Mouse (Mus musculus) bone marrow, adult 2 months (tissue): ENCODE results near the gene Slc39a1.

Source experiments
- CTCF ChIP-seq: fragments of 200-500 bp; IDR thresholded peaks from 2 replicates; pipeline ENCODE4 v1.5.1; 2011; ENCODE audit warnings: low read length, control low read depth; ENCODE audit not compliant: control insufficient read depth, insufficient read depth
- POLR2A ChIP-seq: fragments of 200-500 bp; IDR thresholded peaks from 2 replicates; pipeline ENCODE4 v1.6.1; 2011; ENCODE audit warnings: low read depth, mild to moderate bottlenecking, control low read depth, low read length, borderline replicate concordance; ENCODE audit not compliant: control insufficient read depth

DNA sequence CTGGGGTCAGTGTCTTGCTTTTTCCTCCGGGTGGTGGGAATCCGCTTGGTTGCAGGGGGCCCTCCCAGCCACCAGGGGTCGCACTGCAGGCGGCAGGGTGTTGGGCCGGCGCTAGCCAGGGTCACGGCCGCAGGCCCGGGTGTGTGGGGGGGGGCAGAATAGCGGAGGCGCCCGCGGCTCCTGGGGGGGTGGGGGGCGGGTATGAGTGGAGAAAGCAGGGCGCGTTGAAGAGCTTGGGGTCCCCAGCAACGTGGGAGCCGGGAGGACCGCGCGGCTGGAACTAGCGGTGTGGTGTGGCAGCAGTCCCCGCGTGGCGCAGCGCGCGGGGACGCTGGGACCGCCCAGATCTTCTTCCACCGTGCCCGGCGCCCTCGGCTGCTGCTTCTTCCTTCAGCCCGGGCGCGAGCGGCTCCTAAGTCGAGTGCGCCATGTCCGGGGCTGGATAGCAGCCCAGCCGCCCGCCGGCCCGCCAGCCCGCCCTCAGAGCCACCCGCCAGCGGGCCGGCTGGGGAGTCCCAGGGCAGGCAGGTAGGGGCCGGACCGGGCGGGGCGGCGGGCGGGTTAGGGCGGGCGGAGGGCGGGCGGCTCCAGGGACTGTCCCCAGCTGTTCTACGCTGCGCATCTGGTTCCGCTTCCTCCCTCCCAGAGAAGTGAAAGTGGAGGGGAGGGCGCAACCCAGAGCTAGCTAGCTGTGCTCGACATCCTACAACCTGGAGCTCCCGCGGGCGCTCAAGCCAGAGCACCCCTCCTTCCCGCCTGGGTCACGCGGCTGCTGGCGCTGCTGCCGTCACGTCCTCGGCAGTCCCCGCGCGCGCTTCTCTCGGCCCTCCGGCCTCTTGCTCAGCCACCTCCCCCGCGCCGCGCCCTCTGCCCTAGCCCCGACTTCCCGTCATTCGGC is 17.3 kb downstream of the Slc39a1 start, which contains the start of gene Dennd4b:
- TF ChIP-seq POLR2A (peak; percentile 71; the same call in 1 of the 2 replicates), CTCF (peak; percentile 80)
